Mouse (Mus musculus): Measurements from ENCODE around the gene Snrpa1.

DNA sequence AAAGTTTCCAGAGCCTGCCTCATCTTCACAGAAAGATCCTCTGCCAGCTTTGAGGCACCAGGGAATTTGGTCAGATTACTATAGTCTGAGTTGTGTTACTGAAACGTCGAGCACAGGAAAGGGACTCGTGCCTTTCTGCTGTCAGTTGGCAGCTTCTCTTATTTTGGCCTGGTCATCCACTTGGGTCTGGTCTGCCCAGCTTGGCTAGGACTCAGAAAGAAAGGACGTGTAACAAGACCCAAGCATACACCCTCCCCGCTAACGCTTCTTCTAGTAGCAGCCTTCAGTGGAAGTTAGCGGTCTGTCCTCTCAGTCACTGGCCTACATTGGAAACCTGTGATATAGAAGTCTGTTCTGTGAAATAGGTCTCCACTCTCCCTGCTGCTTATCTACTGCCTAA lies 25.7 kb downstream of the Snrpa1 start:
- TF ChIP-seq GATA1 (IDR thresholded peaks at IDR 0.05; ENCODE audit: borderline replicate concordance, low read length), result no peak
- no peak for TF ChIP-seq FLI1 (IDR thresholded peaks at IDR 0.05; ENCODE audit: low read length)
